Mouse (Mus musculus) hindlimb bud, embryonic 11.5 days (tissue): Measurements from ENCODE around the gene Ddx51.

ENCODE experiments used
- DNase-seq: peaks from one replicate; pipeline ENCODE4 v3.0.0-alpha.2; 2012; ENCODE audit warnings: low read depth, low spot score; ENCODE audit errors: extremely low spot score

Gene Ddx51

DNA sequence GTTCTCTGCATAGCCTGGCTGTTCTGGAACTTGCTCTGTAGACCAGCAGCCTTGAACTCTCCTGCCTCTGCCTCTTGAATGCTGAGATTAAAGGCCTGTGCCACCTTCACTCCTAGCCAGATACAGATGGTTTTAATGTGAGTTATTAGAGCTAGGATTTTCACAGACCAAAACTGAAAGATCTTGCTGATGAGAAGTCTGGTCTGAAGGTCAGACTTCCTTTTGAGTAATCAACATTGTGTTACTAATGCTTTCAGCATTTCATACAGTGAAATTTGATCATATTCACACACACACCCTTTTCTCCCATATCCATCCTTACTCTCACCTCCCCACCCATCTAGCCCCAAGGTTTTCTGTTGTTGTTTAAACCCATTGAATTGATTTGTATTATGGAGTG is 6.4 kb downstream of the Ddx51 start:
- DNase-seq: no peak

DNA sequence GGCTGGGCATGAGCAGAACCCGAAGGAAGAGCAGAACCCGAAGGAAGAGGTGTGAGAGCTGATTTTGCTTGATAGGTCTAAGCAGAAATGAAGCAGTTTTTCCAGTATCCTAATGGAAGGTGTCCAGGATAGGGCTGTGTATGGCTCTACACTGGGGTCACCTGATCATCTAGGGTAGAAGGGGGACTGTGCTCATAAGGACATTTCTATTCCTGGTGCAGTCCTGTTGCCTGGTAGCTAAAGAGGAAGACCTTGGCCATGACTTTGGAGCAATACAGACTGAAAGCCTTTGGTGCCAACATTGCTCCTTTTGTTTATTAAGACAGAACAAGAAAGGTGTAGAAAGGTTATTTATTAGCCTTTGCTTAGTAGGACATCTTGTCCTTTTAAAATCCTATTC is 10.8 kb downstream of the Ddx51 start:
- DNase-seq: no peak

DNA sequence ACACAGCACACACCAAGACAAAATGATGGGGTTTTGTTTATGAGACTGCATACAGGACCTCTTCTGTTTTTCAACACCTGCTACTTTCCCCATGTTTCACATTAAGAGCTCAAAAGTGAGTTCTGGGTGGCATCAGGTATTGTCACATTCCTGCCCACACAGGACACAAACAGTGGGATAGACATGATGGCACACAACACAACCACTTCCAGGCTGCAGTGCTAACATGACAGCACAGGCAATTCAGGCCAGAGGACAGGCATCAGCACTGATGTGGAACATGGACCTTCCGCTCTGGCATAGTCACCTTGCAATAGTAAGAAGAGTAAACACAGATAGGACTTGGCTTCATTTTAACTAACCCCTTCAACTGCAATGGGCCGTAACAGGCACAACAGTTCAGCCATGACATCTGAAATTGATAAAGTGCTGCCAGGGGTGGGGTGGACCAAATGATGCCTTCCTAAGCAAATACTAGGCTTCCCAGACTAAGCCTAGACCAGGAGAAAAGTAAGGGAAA is 11.6 kb downstream of the Ddx51 start:
- DNase-seq: no peak

GRCm38 (mm10) chr5:110665486-110666121 is 12.4 kb downstream of the Ddx51 start:
- no peak for DNase-seq

- no peak for DNase-seq
These were observed 28.8 kb downstream of the Ddx51 start for GRCm38 (mm10) chr5:110682041-110682440.

DNA sequence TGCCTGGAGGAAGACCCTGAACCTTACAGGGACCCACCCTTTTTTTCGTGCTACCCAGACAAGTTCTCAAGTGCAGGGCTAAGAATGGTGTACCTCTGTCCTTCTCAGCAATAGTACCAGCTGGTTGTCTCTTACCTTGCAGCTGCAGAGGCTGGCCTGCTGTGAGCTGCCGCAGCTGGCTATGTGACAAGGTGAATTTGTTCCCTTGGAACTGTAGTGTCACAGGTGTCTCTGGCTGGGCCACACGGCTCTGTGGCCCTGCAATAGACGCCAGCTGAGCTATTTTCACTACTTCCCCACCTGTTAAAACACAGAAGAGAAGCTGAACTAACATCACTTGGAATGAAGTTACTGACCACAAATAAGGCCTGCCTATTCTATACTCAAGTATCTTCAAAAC is 45.4 kb downstream of the Ddx51 start:
- DNase-seq: no peak

DNA sequence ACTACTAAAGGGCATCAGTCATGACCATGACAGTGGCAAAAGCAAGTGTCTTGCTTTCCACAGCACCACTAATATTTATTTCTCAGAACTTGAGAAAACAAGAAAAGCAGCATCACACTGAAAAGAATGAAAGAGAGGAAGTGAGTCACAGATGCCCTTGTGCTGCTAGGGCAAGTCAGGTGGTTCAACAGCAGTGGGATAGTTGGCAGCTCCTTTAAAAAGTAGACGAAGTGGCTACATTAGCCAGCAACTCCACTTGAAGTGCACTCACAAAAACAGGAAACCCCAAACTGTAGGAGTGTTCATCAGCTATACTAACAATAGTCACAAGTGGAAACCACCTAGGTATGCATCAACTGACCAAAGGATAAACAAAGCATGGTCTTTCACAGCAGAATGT is 50.8 kb downstream of the Ddx51 start:
- DNase-seq: no peak

DNA sequence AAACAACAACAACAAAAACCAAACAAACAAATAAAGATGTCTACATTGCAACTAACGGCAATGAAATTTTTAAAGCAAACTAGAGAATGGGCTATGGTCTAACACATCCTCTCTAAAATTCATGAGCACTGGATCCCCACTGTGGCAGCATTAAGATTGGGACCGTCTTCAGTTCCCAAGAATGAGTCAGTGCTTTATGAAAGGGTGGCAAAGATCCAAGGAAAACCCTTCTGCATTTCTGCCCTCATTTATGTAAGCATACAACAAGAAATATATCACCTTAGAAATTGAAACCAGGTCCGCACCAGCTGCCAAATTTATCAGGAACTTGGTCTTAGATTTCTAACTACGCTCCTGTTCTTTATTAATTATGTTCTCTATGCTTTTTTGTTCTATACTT is 56.0 kb downstream of the Ddx51 start:
- DNase-seq: no peak
